10 mouse cellular contexts compared by ENCODE assay signal in genomic region chr16:44555791-44556709, GRCm38 (mm10). TPM values are rescaled to one million over a fixed set of nuclear protein-coding genes. Genes with fewer than 3 reads are reported as not detected.
DNase-seq lines count a peak whose midpoint lies in the region; ATAC-seq and TF ChIP-seq lines count a peak whose summit lies in the region.
"Had no signal": no experiment of that assay in that cellular context is flagged by ENCODE, and none has a peak within 500 bp of the region (broad histone marks: within the 10 kb centered on the region; RNA-seq: fewer than 3 reads in every experiment).

No protein-coding gene starts in this region.

- peak overlapping the region; percentile 75 for H3K4me3 ChIP-seq in cerebellum, adult 2 months (replicated peaks; ENCODE audit: insufficient read depth, low read depth, low read length)
- peak overlapping the region; percentile 68; the same call in 1 of the 2 replicates for H3K4me3 ChIP-seq in lung, postnatal 0 days (ENCODE audit: low read depth, low read length)
- no peak overlapping the region for H3K4me3 ChIP-seq in lung, adult 2 months (replicated peaks; ENCODE audit: extremely low read depth, low read depth, low read length)
- peak overlapping the region; percentile 98 for H3K4me3 ChIP-seq in limb, embryonic 11.5 days (ENCODE audit: low read depth, low read length)
- no peak overlapping the region for H3K4me3 ChIP-seq in thymus, adult 2 months (ENCODE audit: control insufficient read depth, insufficient read depth, low read length)

- no peak for TF ChIP-seq EP300 in lung, postnatal 0 days (IDR thresholded peaks at IDR 0.05)

- H3K36me3 ChIP-seq in lung, postnatal 0 days (ENCODE audit: insufficient read depth, low read length) = no peaks in the 10 kb centered on the region
- H3K36me3 ChIP-seq in limb, embryonic 11.5 days (ENCODE audit: control insufficient read depth, insufficient read depth, low read length) = no peaks in the 10 kb centered on the region
- no peaks in the 10 kb centered on the region for H3K36me3 ChIP-seq in thymus, adult 2 months (ENCODE audit: control insufficient read depth, insufficient read depth, low read length)

- no peak overlapping the region for H3K9ac ChIP-seq in lung, postnatal 0 days (replicated peaks; ENCODE audit: low read depth)
- peak overlapping the region; percentile 99; the same call in 1 of the 2 replicates for H3K9ac ChIP-seq in limb, embryonic 11.5 days (ENCODE audit: low read length)

- no peaks in the 10 kb centered on the region for H3K27me3 ChIP-seq in cerebellum, adult 2 months (ENCODE audit: control insufficient read depth, insufficient read depth, low read length)
- H3K27me3 ChIP-seq in lung, postnatal 0 days (replicated peaks; ENCODE audit: insufficient read depth, low read length) = no peaks in the 10 kb centered on the region
- no peaks in the 10 kb centered on the region for H3K27me3 ChIP-seq in limb, embryonic 11.5 days (ENCODE audit: control insufficient read depth, insufficient read depth, low read length)
- H3K27me3 ChIP-seq in thymus, adult 2 months (ENCODE audit: control insufficient read depth, insufficient read depth, low read length) = peaks cover 18% of the 10 kb centered on the region; the same call in 1 of the 2 replicates

- H3K4me2 ChIP-seq in lung, postnatal 0 days (replicated peaks; ENCODE audit: low read depth, low read length) = peak overlapping the region; percentile 83
- H3K4me2 ChIP-seq in limb, embryonic 11.5 days (ENCODE audit: low read depth, severe bottlenecking) = peak overlapping the region; percentile 54

- no peak for TF ChIP-seq POLR2A in cerebellum, adult 2 months (IDR thresholded peaks at IDR 0.05; ENCODE audit: borderline replicate concordance, insufficient read depth, low read length)
- no peak for TF ChIP-seq POLR2A in lung, adult 2 months (IDR thresholded peaks at IDR 0.05; ENCODE audit: borderline replicate concordance, extremely low read depth, low read depth, low read length)
- no peak for TF ChIP-seq POLR2A in thymus, adult 2 months (IDR thresholded peaks at IDR 0.05; ENCODE audit: control insufficient read depth, extremely low read depth, insufficient read depth, low read length, poor library complexity)

- DNase-seq in cerebellum, adult 2 months = peak; percentile 21 to 38
- DNase-seq in cerebellum, adult 8-10 months = no peak
- peak; percentile 48 for DNase-seq in lung, postnatal 0 days (ENCODE audit: low spot score)
- DNase-seq in lung, adult 2 months = no peak
- no peak for DNase-seq in limb, embryonic 11.5 days (ENCODE audit: low spot score)
- peak; percentile 30 for DNase-seq in testis, postnatal 10 days (ENCODE audit: low spot score)
- DNase-seq in right cerebral cortex, postnatal 4 days = no peak
- no peak for DNase-seq in thymus, adult 2 months
- DNase-seq: embryo, embryonic 11 days; layer of hippocampus, adult 9-11 months had no signal

- no peaks in the 10 kb centered on the region for H3K9me3 ChIP-seq in lung, postnatal 0 days (ENCODE audit: low read length)
- no peaks in the 10 kb centered on the region for H3K9me3 ChIP-seq in limb, embryonic 11.5 days (ENCODE audit: control insufficient read depth, low read length)

- H3K4me1 ChIP-seq in cerebellum, adult 2 months (ENCODE audit: control insufficient read depth, insufficient read depth, low read length) = peaks cover 31% of the 10 kb centered on the region
- peaks cover 3% of the 10 kb centered on the region; the same call in 1 of the 2 replicates for H3K4me1 ChIP-seq in lung, postnatal 0 days (ENCODE audit: insufficient read depth, low read depth, low read length)
- no peaks in the 10 kb centered on the region for H3K4me1 ChIP-seq in lung, adult 2 months (ENCODE audit: control insufficient read depth, insufficient read depth, low read length)
- peaks cover 26% of the 10 kb centered on the region for H3K4me1 ChIP-seq in limb, embryonic 11.5 days (ENCODE audit: control insufficient read depth, insufficient read depth, low read length)
- peaks cover 7% of the 10 kb centered on the region; the same call in 1 of the 2 replicates for H3K4me1 ChIP-seq in thymus, adult 2 months (replicated peaks; ENCODE audit: control insufficient read depth, insufficient read depth, low read length)

- no peak for ATAC-seq in lung, postnatal 0 days
- no peak for ATAC-seq in limb, embryonic 11.5 days (ENCODE audit: insufficient number of reproducible peaks, low FRiP score, low TSS enrichment, low read depth)

- 17% methylated on average over 9 of the region's 9 CpGs for WGBS in cerebellum, adult 2 months
- 53% methylated on average over 9 of the region's 9 CpGs for WGBS in lung, postnatal 0 days
- 71% methylated on average over 9 of the region's 9 CpGs for WGBS in lung, adult 2 months
- 47% methylated on average over 9 of the region's 9 CpGs for WGBS in limb, embryonic 11.5 days
- WGBS in thymus, adult 2 months = 71% methylated on average over 9 of the region's 9 CpGs

- peak overlapping the region; percentile 45 for H3K27ac ChIP-seq in cerebellum, adult 2 months (ENCODE audit: insufficient read depth, low read length)
- 0 out of 2 replicates have a peak overlapping the region, but pooled peaks have one; percentile 88 for H3K27ac ChIP-seq in lung, postnatal 0 days (ENCODE audit: low read length)
- peak overlapping the region; percentile 95 for H3K27ac ChIP-seq in limb, embryonic 11.5 days (replicated peaks; ENCODE audit: low read depth, low read length)
- H3K27ac ChIP-seq in thymus, adult 2 months (ENCODE audit: control insufficient read depth, insufficient read depth, low read length) = no peak overlapping the region

- no peak for TF ChIP-seq CTCF in cerebellum, adult 2 months (IDR thresholded peaks at IDR 0.05; ENCODE audit: borderline replicate concordance, insufficient read depth, low read depth, low read length)
- TF ChIP-seq CTCF in lung, postnatal 0 days (IDR thresholded peaks at IDR 0.05) = no peak
- no peak for TF ChIP-seq CTCF in lung, adult 2 months (IDR thresholded peaks at IDR 0.05; ENCODE audit: insufficient read depth, low read length)
- no peak for TF ChIP-seq CTCF in thymus, adult 2 months (IDR thresholded peaks at IDR 0.05; ENCODE audit: borderline replicate concordance, control insufficient read depth, extremely low read depth, insufficient read depth, low read length, poor library complexity)

RNA-seq across cellular contexts. Expression of gene Boc, which starts 2.6 kb away (rescaled TPM):
- polyA plus RNA-seq in cerebellum, adult 2 months (2012; rRNA removed) = 37.9 and 43.6 TPM in 2 replicates
- 13.7 and 14.1 TPM in 2 replicates for polyA plus RNA-seq in lung, postnatal 0 days (2015; fragmentation: Nextera tagmentation; extraction: Ambion mirVana)
- polyA plus RNA-seq in lung, adult 2 months (2012; rRNA removed) = 22.2 and 23.4 TPM in 2 replicates
- polyA plus RNA-seq in limb, embryonic 11.5 days (2014; fragmentation: Nextera tagmentation; extraction: Ambion mirVana) = 39.3 and 41.9 TPM in 2 replicates
- polyA plus RNA-seq in thymus, adult 2 months (2012; rRNA removed) = 13.1 and 14.6 TPM in 2 replicates

Comparison
In these comparisons a context has a peak if more than half of its experiments do, and no peak if none do; other contexts are left out.
1. DNase-seq: peak in cerebellum, adult 2 months (2 of 2), lung, postnatal 0 days (single experiment) and testis, postnatal 10 days (single experiment); none in cerebellum, adult 8-10 months (single experiment), lung, adult 2 months (single experiment), limb, embryonic 11.5 days (single experiment), right cerebral cortex, postnatal 4 days (single experiment) and thymus, adult 2 months (single experiment).
2. H3K4me3 ChIP-seq: peak in cerebellum, adult 2 months (single experiment), lung, postnatal 0 days (single experiment) and limb, embryonic 11.5 days (single experiment); none in lung, adult 2 months (single experiment) and thymus, adult 2 months (single experiment).